Mouse (Mus musculus): ENCODE data around the gene Ap5b1. TPM values are rescaled to one million over a fixed set of nuclear protein-coding genes. Genes with fewer than 3 reads are reported as not detected.

The Ap5b1 gene
- polyA plus RNA-seq (2015; fragmentation: Nextera tagmentation; extraction: Ambion mirVana) = 3.8 and 4.0 TPM in 2 replicates

- H3K9me3 ChIP-seq (replicated peaks; ENCODE audit: control insufficient read depth, low read length) = no peaks in the 10 kb centered on the region
- H3K9ac ChIP-seq (ENCODE audit: low read length) = peak within 1 kb of the TSS; percentile 81
- peak; percentile 89 for ATAC-seq (replicated peaks; ENCODE audit: extremely low read depth, insufficient read depth, low FRiP score)
- under 1% methylated on average over 99 of the region's 102 CpGs for whole genome bisulfite sequencing
- H3K36me3 ChIP-seq (ENCODE audit: control insufficient read depth, insufficient read depth) = peaks cover 9% of the 10 kb centered on the region
- H3K4me3 ChIP-seq (ENCODE audit: low read length) = peak within 1 kb of the TSS; percentile 65
- peak within 1 kb of the TSS; percentile 96 for H3K4me2 ChIP-seq (ENCODE audit: low read depth, low read length)
- H3K4me1 ChIP-seq (ENCODE audit: control insufficient read depth, insufficient read depth, low read length) = peaks cover 5% of the 10 kb centered on the region
- peak within 1 kb of the TSS; percentile 92 for H3K27ac ChIP-seq (ENCODE audit: low read length)
- H3K27me3 ChIP-seq (ENCODE audit: control insufficient read depth, insufficient read depth, low read length) = peaks cover 21% of the 10 kb centered on the region
Measured at GRCm38 (mm10) chr19:5567534-5568469, at the start of gene Ap5b1. TSS of gene Ap5b1 (plus strand) at chr19:5568025.

GRCm38 (mm10) chr19:5518721-5519120, 49.1 kb upstream of the Ap5b1 start:
- 83% methylated on average over 3 of the region's 3 CpGs for WGBS

GRCm38 (mm10) chr19:5525204-5525603, 42.6 kb upstream of the Ap5b1 start:
- Histone ChIP-seq H3K4me1 (ENCODE audit: control insufficient read depth, insufficient read depth, low read length) (peaks cover 4% of the 10 kb centered on the region; the same call in 1 of the 2 replicates), H3K9ac (ENCODE audit: low read length) (no peak overlapping the region), H3K9me3 (replicated peaks; ENCODE audit: control insufficient read depth, low read length) (no peaks in the 10 kb centered on the region), H3K27ac (ENCODE audit: low read length) (no peak overlapping the region), H3K4me3 (ENCODE audit: low read length) (no peak overlapping the region), H3K27me3 (ENCODE audit: control insufficient read depth, insufficient read depth, low read length) (0 out of 2 replicates have a peak, but pooled peaks cover under 1% of the 10 kb centered on the region), H3K36me3 (ENCODE audit: control insufficient read depth, insufficient read depth) (no peaks in the 10 kb centered on the region), H3K4me2 (ENCODE audit: low read depth, low read length) (no peak overlapping the region)
- WGBS = 75% methylated on average over 5 of the region's 5 CpGs
- ATAC-seq (replicated peaks; ENCODE audit: extremely low read depth, insufficient read depth, low FRiP score) = no peak

More at GRCm38 (mm10) chr19:5518721-5519120, 49.1 kb upstream of the Ap5b1 start:
- ATAC-seq (replicated peaks; ENCODE audit: extremely low read depth, insufficient read depth, low FRiP score) = no peak
- Histone ChIP-seq H3K27me3 (ENCODE audit: control insufficient read depth, insufficient read depth, low read length) (no peaks in the 10 kb centered on the region), H3K4me3 (ENCODE audit: low read length) (no peak overlapping the region), H3K9me3 (replicated peaks; ENCODE audit: control insufficient read depth, low read length) (no peaks in the 10 kb centered on the region), H3K27ac (ENCODE audit: low read length) (no peak overlapping the region), H3K36me3 (ENCODE audit: control insufficient read depth, insufficient read depth) (no peaks in the 10 kb centered on the region), H3K4me1 (ENCODE audit: control insufficient read depth, insufficient read depth, low read length) (no peaks in the 10 kb centered on the region), H3K4me2 (ENCODE audit: low read depth, low read length) (no peak overlapping the region), H3K9ac (ENCODE audit: low read length) (no peak overlapping the region)

- H3K9ac ChIP-seq (ENCODE audit: low read length) = peak overlapping the region; percentile 14; the same call in 1 of the 2 replicates
- peak overlapping the region; percentile 58 for H3K4me2 ChIP-seq (ENCODE audit: low read depth, low read length)
- WGBS = 18% methylated on average over 20 of the region's 20 CpGs
- no peaks in the 10 kb centered on the region for H3K9me3 ChIP-seq (replicated peaks; ENCODE audit: control insufficient read depth, low read length)
- H3K36me3 ChIP-seq (ENCODE audit: control insufficient read depth, insufficient read depth) = no peaks in the 10 kb centered on the region
- H3K4me3 ChIP-seq (ENCODE audit: low read length) = peak overlapping the region; percentile 25
- peaks cover 4% of the 10 kb centered on the region; the same call in 1 of the 2 replicates for H3K4me1 ChIP-seq (ENCODE audit: control insufficient read depth, insufficient read depth, low read length)
- no peak overlapping the region for H3K27ac ChIP-seq (ENCODE audit: low read length)
- peak; percentile 96 for ATAC-seq (replicated peaks; ENCODE audit: extremely low read depth, insufficient read depth, low FRiP score)
- H3K27me3 ChIP-seq (ENCODE audit: control insufficient read depth, insufficient read depth, low read length) = 0 out of 2 replicates have a peak, but pooled peaks cover 3% of the 10 kb centered on the region
Measured at GRCm38 (mm10) chr19:5529325-5530137, 38.3 kb upstream of the Ap5b1 start.

GRCm38 (mm10) chr19:5530138-5530524, 37.7 kb upstream of the Ap5b1 start:
- H3K36me3 ChIP-seq (ENCODE audit: control insufficient read depth, insufficient read depth) = no peaks in the 10 kb centered on the region
- 76% methylated on average over 7 of the region's 7 CpGs for WGBS
- no peak overlapping the region for H3K9ac ChIP-seq (ENCODE audit: low read length)
- H3K4me1 ChIP-seq (ENCODE audit: control insufficient read depth, insufficient read depth, low read length) = peaks cover 4% of the 10 kb centered on the region; the same call in 1 of the 2 replicates
- H3K4me2 ChIP-seq (ENCODE audit: low read depth, low read length) = peak overlapping the region; percentile 58; the same call in 1 of the 2 replicates
- 0 out of 2 replicates have a peak, but pooled peaks cover 3% of the 10 kb centered on the region for H3K27me3 ChIP-seq (ENCODE audit: control insufficient read depth, insufficient read depth, low read length)
- H3K4me3 ChIP-seq (ENCODE audit: low read length) = no peak overlapping the region
- no peak overlapping the region for H3K27ac ChIP-seq (ENCODE audit: low read length)
- ATAC-seq (replicated peaks; ENCODE audit: extremely low read depth, insufficient read depth, low FRiP score) = no peak
- H3K9me3 ChIP-seq (replicated peaks; ENCODE audit: control insufficient read depth, low read length) = no peaks in the 10 kb centered on the region

GRCm38 (mm10) chr19:5532520-5532919, 35.3 kb upstream of the Ap5b1 start:
- Histone ChIP-seq H3K4me1 (ENCODE audit: control insufficient read depth, insufficient read depth, low read length) (peaks cover 4% of the 10 kb centered on the region; the same call in 1 of the 2 replicates), H3K27ac (ENCODE audit: low read length) (no peak overlapping the region), H3K9ac (ENCODE audit: low read length) (no peak overlapping the region), H3K27me3 (ENCODE audit: control insufficient read depth, insufficient read depth, low read length) (0 out of 2 replicates have a peak, but pooled peaks cover 3% of the 10 kb centered on the region), H3K4me3 (ENCODE audit: low read length) (no peak overlapping the region), H3K4me2 (ENCODE audit: low read depth, low read length) (no peak overlapping the region), H3K36me3 (ENCODE audit: control insufficient read depth, insufficient read depth) (no peaks in the 10 kb centered on the region), H3K9me3 (replicated peaks; ENCODE audit: control insufficient read depth, low read length) (no peaks in the 10 kb centered on the region)
- 58% methylated on average over 8 of the region's 8 CpGs for WGBS
- ATAC-seq (replicated peaks; ENCODE audit: extremely low read depth, insufficient read depth, low FRiP score) = no peak

- ATAC-seq (replicated peaks; ENCODE audit: extremely low read depth, insufficient read depth, low FRiP score) = no peak
- 65% methylated on average over 8 of the region's 8 CpGs for WGBS
- Histone ChIP-seq H3K27ac (ENCODE audit: low read length) (no peak overlapping the region), H3K4me3 (ENCODE audit: low read length) (no peak overlapping the region), H3K9ac (ENCODE audit: low read length) (no peak overlapping the region), H3K4me1 (ENCODE audit: control insufficient read depth, insufficient read depth, low read length) (no peaks in the 10 kb centered on the region), H3K9me3 (replicated peaks; ENCODE audit: control insufficient read depth, low read length) (no peaks in the 10 kb centered on the region), H3K4me2 (ENCODE audit: low read depth, low read length) (no peak overlapping the region), H3K27me3 (ENCODE audit: control insufficient read depth, insufficient read depth, low read length) (no peaks in the 10 kb centered on the region), H3K36me3 (ENCODE audit: control insufficient read depth, insufficient read depth) (no peaks in the 10 kb centered on the region)
Measured at GRCm38 (mm10) chr19:5538786-5539185, 29.0 kb upstream of the Ap5b1 start.

GRCm38 (mm10) chr19:5543362-5543761, 24.5 kb upstream of the Ap5b1 start:
- Histone ChIP-seq H3K4me3 (ENCODE audit: low read length) (no peak overlapping the region), H3K4me2 (ENCODE audit: low read depth, low read length) (no peak overlapping the region), H3K27ac (ENCODE audit: low read length) (no peak overlapping the region), H3K27me3 (ENCODE audit: control insufficient read depth, insufficient read depth, low read length) (no peaks in the 10 kb centered on the region), H3K36me3 (ENCODE audit: control insufficient read depth, insufficient read depth) (no peaks in the 10 kb centered on the region), H3K9ac (ENCODE audit: low read length) (no peak overlapping the region), H3K4me1 (ENCODE audit: control insufficient read depth, insufficient read depth, low read length) (no peaks in the 10 kb centered on the region), H3K9me3 (replicated peaks; ENCODE audit: control insufficient read depth, low read length) (no peaks in the 10 kb centered on the region)
- 79% methylated on average over 9 of the region's 9 CpGs for WGBS
- ATAC-seq (replicated peaks; ENCODE audit: extremely low read depth, insufficient read depth, low FRiP score) = no peak
